Mouse (Mus musculus) neural tube, embryonic 14.5 days (tissue): ENCODE data around the gene Aim2. TPM values are rescaled to one million over a fixed set of nuclear protein-coding genes. Genes with fewer than 3 reads are reported as not detected.
"Not testable (repeated sequence)": the region's sequence is repeated elsewhere in the genome, so short reads cannot be mapped to it uniquely, and the experiment has no call there.

Experiments used
- ATAC-seq: fragments of 200-750 bp; cut with Nextera tagmentation; 2 replicates; pipeline ENCODE4 v1.8.0; 2017; ENCODE audit warnings: low read depth, mild to moderate bottlenecking, moderate TSS enrichment, moderate library complexity
- H3K27ac ChIP-seq: fragments of 300-500 bp; sonication (generic); 2 replicates; pipeline ENCODE4 v1.5.1; 2014; ENCODE audit warnings: low read depth, mild to moderate bottlenecking, control low read depth, low read length, moderate library complexity, mixed read lengths
- H3K27me3 ChIP-seq: fragments of 300-500 bp; sonication (generic); 2 replicates; pipeline ENCODE4 v1.6.1; 2014; ENCODE audit warnings: low read length; ENCODE audit not compliant: control insufficient read depth, insufficient read depth
- H3K36me3 ChIP-seq: fragments of 300-500 bp; sonication (generic); 2 replicates; pipeline ENCODE4 v1.6.1; 2014; ENCODE audit warnings: low read length, mixed read lengths; ENCODE audit not compliant: control insufficient read depth, insufficient read depth
- H3K4me1 ChIP-seq: fragments of 300-500 bp; sonication (generic); 2 replicates; pipeline ENCODE4 v1.6.1; 2014; ENCODE audit warnings: low read length; ENCODE audit not compliant: control insufficient read depth, insufficient read depth
- H3K4me2 ChIP-seq: fragments of 300-500 bp; sonication (generic); 2 replicates; pipeline ENCODE4 v1.6.1; 2014; ENCODE audit warnings: mild to moderate bottlenecking, low read depth, low read length, control low read depth
- H3K4me3 ChIP-seq: fragments of 300-500 bp; sonication (generic); 2 replicates; pipeline ENCODE4 v1.5.1; 2014; ENCODE audit warnings: low read depth, low read length, control low read depth, mixed read lengths
- H3K9ac ChIP-seq: fragments of 300-500 bp; sonication (generic); replicated peaks from 2 replicates; pipeline ENCODE4 v1.6.1; 2014; ENCODE audit warnings: low read depth, mild to moderate bottlenecking, control low read depth, low read length, mixed read lengths
- H3K9me3 ChIP-seq: fragments of 300-500 bp; sonication (generic); 2 replicates; pipeline ENCODE4 v1.6.1; 2016; ENCODE audit warnings: low read length; ENCODE audit not compliant: control insufficient read depth
- WGBS: fragments of 180-500 bp; shearing (Covaris S2); extraction: QIAGEN DNeasy Blood & Tissue Kit; methylation state at CpG from one replicate; pipeline ENCODE4 v1.1.7; 2014; 5-methylcytosine and 5-hydroxymethylcytosine counted together
- polyA plus RNA-seq: library from polyadenylated mRNA; unstranded; fragments of >200 nt; fragmentation: Nextera tagmentation; extraction: Ambion mirVana; gene quantifications from 2 replicates; pipeline ENCODE4 v1.2.1, GENCODE M21; 2014

Aim2 gene
- polyA plus RNA-seq, result 1.1 and 2.7 TPM in 2 replicates

GRCm38 (mm10) chr1:173350372-173350957 is at the start of gene Aim2:
TSS of gene Aim2 (plus strand) at chr1:173350879.
- 0 out of 2 replicates have a peak within 1 kb of the TSS, but pooled peaks have one; percentile 7 for H3K27ac ChIP-seq
- 11% methylated on average over 10 of the region's 10 CpGs for WGBS

GRCm38 (mm10) chr1:173302795-173303194 is 47.9 kb upstream of the Aim2 start:
- not testable (repeated sequence) for H3K27ac ChIP-seq, H3K4me3 ChIP-seq, H3K4me2 ChIP-seq, H3K36me3 ChIP-seq, H3K9ac ChIP-seq, H3K27me3 ChIP-seq, ATAC-seq, H3K9me3 ChIP-seq, H3K4me1 ChIP-seq
- 68% methylated on average over 3 of the region's 3 CpGs for WGBS

More at GRCm38 (mm10) chr1:173350372-173350957, at the start of gene Aim2:
- H3K36me3 ChIP-seq, result peaks cover 6% of the 10 kb centered on the region
- H3K9ac ChIP-seq, result no peak within 1 kb of the TSS
- H3K9me3 ChIP-seq, result no peaks in the 10 kb centered on the region
- H3K4me2 ChIP-seq, result peak within 1 kb of the TSS; percentile 24; the same call in 1 of the 2 replicates
- no peaks in the 10 kb centered on the region for H3K27me3 ChIP-seq
- ATAC-seq, result peak; percentile 39; the same call in 1 of the 2 replicates
- H3K4me1 ChIP-seq, result 0 out of 2 replicates have a peak, but pooled peaks cover 3% of the 10 kb centered on the region
- no peak within 1 kb of the TSS for H3K4me3 ChIP-seq

GRCm38 (mm10) chr1:173313535-173314050 is 37.1 kb upstream of the Aim2 start:
- 91% methylated on average over 7 of the region's 7 CpGs for WGBS
- H3K4me2 ChIP-seq, H3K27me3 ChIP-seq, H3K27ac ChIP-seq, H3K9ac ChIP-seq, H3K9me3 ChIP-seq, H3K4me1 ChIP-seq, H3K4me3 ChIP-seq, ATAC-seq, H3K36me3 ChIP-seq: not testable (repeated sequence)

GRCm38 (mm10) chr1:173315725-173316124 is 35.0 kb upstream of the Aim2 start:
- no peaks in the 10 kb centered on the region for H3K9me3 ChIP-seq
- 87% methylated on average over 3 of the region's 3 CpGs for WGBS
- no peak overlapping the region for H3K9ac ChIP-seq
- H3K36me3 ChIP-seq, result no peaks in the 10 kb centered on the region
- no peak overlapping the region for H3K4me2 ChIP-seq
- ATAC-seq, result no peak
- H3K4me1 ChIP-seq, result no peaks in the 10 kb centered on the region
- H3K4me3 ChIP-seq, result no peak overlapping the region
- H3K27me3 ChIP-seq, result no peaks in the 10 kb centered on the region
- H3K27ac ChIP-seq, result no peak overlapping the region

GRCm38 (mm10) chr1:173317925-173318477 is 32.7 kb upstream of the Aim2 start:
- 87% methylated on average over 2 of the region's 2 CpGs for WGBS
- no peak overlapping the region for H3K4me2 ChIP-seq
- ATAC-seq, result no peak
- H3K9me3 ChIP-seq, result no peaks in the 10 kb centered on the region
- H3K4me1 ChIP-seq, result no peaks in the 10 kb centered on the region
- no peaks in the 10 kb centered on the region for H3K36me3 ChIP-seq
- H3K27ac ChIP-seq, result no peak overlapping the region
- H3K27me3 ChIP-seq, result no peaks in the 10 kb centered on the region
- no peak overlapping the region for H3K4me3 ChIP-seq
- no peak overlapping the region for H3K9ac ChIP-seq

- WGBS, result 40% methylated on average over 8 of the region's 8 CpGs
- H3K27ac ChIP-seq, result no peak overlapping the region
Measured at GRCm38 (mm10) chr1:173321593-173322248, 29.0 kb upstream of the Aim2 start.

GRCm38 (mm10) chr1:173322249-173322627 is 28.4 kb upstream of the Aim2 start:
- H3K9me3 ChIP-seq, result no peaks in the 10 kb centered on the region
- no peak overlapping the region for H3K9ac ChIP-seq
- no peak overlapping the region for H3K4me3 ChIP-seq
- H3K4me1 ChIP-seq, result no peaks in the 10 kb centered on the region
- WGBS, result 69% methylated on average over 6 of the region's 6 CpGs
- no peak overlapping the region for H3K4me2 ChIP-seq
- H3K36me3 ChIP-seq, result no peaks in the 10 kb centered on the region
- H3K27ac ChIP-seq, result no peak overlapping the region
- H3K27me3 ChIP-seq, result no peaks in the 10 kb centered on the region
- peak; percentile 35; the same call in 1 of the 2 replicates for ATAC-seq

More at GRCm38 (mm10) chr1:173321593-173322248, 29.0 kb upstream of the Aim2 start:
- Histone ChIP-seq H3K36me3 (no peaks in the 10 kb centered on the region), H3K27me3 (no peaks in the 10 kb centered on the region), H3K9ac (no peak overlapping the region), H3K4me1 (no peaks in the 10 kb centered on the region), H3K4me3 (no peak overlapping the region), H3K4me2 (no peak overlapping the region), H3K9me3 (no peaks in the 10 kb centered on the region)
- ATAC-seq, result peak; percentile 64

GRCm38 (mm10) chr1:173323839-173324585 is 26.7 kb upstream of the Aim2 start:
- Histone ChIP-seq H3K9me3 (no peaks in the 10 kb centered on the region), H3K27me3 (no peaks in the 10 kb centered on the region), H3K9ac (no peak overlapping the region), H3K4me1 (no peaks in the 10 kb centered on the region), H3K36me3 (no peaks in the 10 kb centered on the region), H3K27ac (no peak overlapping the region), H3K4me2 (no peak overlapping the region), H3K4me3 (no peak overlapping the region)
- WGBS, result 33% methylated on average over 5 of the region's 5 CpGs
- no peak for ATAC-seq
